Mouse (Mus musculus): Measurements from ENCODE around the gene Dbndd2.

DNA sequence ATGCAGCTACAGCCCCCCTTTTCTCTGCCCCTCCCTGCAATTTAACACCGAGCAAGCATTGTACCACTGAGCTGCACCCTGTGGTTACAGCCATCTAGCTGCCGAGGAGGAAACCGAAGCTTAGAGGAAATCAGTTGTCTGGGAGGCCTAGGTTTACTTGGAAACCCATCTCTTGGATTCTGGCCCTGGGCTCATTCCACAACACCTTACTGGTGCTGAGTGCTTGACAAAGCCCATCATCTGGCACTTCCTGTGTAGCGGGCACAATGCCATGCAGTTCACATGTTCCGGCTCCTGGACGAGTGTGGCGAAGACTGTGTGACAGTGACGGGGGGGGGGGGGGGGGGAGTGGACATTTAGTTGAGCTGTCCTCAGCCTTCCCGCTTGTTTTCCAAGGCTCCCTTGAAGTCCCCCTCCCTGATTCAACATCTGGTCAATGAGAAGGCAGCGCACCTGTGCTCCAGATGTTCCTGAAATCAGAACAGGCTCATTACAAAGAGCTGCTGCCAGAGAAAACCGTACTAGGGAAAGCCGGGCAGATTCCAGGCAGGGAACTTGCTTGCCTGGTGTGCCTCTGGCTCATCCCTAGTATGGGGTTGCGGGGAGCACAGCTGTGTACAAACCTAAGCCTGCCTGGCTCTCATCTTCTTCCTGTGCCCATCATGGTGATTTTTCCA lies 33.8 kb upstream of the Dbndd2 start:
- TF ChIP-seq MYOD1 (IDR thresholded peaks at IDR 0.05; ENCODE audit: control insufficient read depth in 1 of 3, insufficient read length in 2 of 3, low read depth in 2 of 3) (peak in 1 of 3 experiments; percentile 61), SRF (IDR thresholded peaks at IDR 0.05; ENCODE audit: control insufficient read depth, insufficient read length, low read depth) (no peak), POLR2A (IDR thresholded peaks at IDR 0.05; ENCODE audit: insufficient read length, low read depth) (no peak)
